Mouse (Mus musculus): Measurements from ENCODE around the gene Ccl26.

GRCm38 (mm10) chr5:135544032-135544558 is 19.3 kb downstream of the Ccl26 start:
- no peak for TF ChIP-seq POLR2A (IDR thresholded peaks at IDR 0.05; ENCODE audit: borderline replicate concordance, extremely low read depth, low read depth, low read length)
- no peak for TF ChIP-seq CTCF (IDR thresholded peaks at IDR 0.05; ENCODE audit: insufficient read depth, low read length)
